Mouse (Mus musculus): ENCODE data around the gene Gm9913.

GRCm38 (mm10) chr2:125481531-125482317 is 23.2 kb upstream of the Gm9913 start:
- no peak for TF ChIP-seq CTCF (IDR thresholded peaks at IDR 0.05; ENCODE audit: control insufficient read depth, insufficient read depth, low read length)
- no peak for TF ChIP-seq POLR2A (IDR thresholded peaks at IDR 0.05; ENCODE audit: borderline replicate concordance, control insufficient read depth, low read depth, low read length)
